Mouse (Mus musculus) midbrain, embryonic 16.5 days (tissue): ENCODE data around the gene Tpbpa. TPM values are rescaled to one million over a fixed set of nuclear protein-coding genes. Genes with fewer than 3 reads are reported as not detected.
"Not testable (repeated sequence)": the region's sequence is repeated elsewhere in the genome, so short reads cannot be mapped to it uniquely, and the experiment has no call there.

Experiments
- ATAC-seq: fragments of 200-750 bp; cut with Nextera tagmentation; 2 replicates; pipeline ENCODE4 v1.8.0; 2017; ENCODE audit warnings: moderate TSS enrichment
- H3K27ac ChIP-seq: fragments of 300-500 bp; sonication (generic); 2 replicates; pipeline ENCODE4 v1.5.1; 2014; ENCODE audit warnings: mild to moderate bottlenecking, low read length, mixed read lengths
- H3K27me3 ChIP-seq: fragments of 300-500 bp; sonication (generic); 2 replicates; pipeline ENCODE4 v1.6.1; 2014; ENCODE audit warnings: low read depth, low read length, mixed read lengths; ENCODE audit not compliant: control insufficient read depth, insufficient read depth
- H3K36me3 ChIP-seq: fragments of 300-500 bp; sonication (generic); 2 replicates; pipeline ENCODE4 v1.6.1; 2014; ENCODE audit warnings: mild to moderate bottlenecking, low read length, moderate library complexity, mixed read lengths; ENCODE audit not compliant: control insufficient read depth, insufficient read depth
- H3K4me1 ChIP-seq: fragments of 300-500 bp; sonication (generic); 2 replicates; pipeline ENCODE4 v1.6.1; 2014; ENCODE audit warnings: mild to moderate bottlenecking, low read length, mixed read lengths; ENCODE audit not compliant: control insufficient read depth, insufficient read depth
- H3K4me2 ChIP-seq: fragments of 300-500 bp; sonication (generic); 2 replicates; pipeline ENCODE4 v1.6.1; 2014; ENCODE audit warnings: mild to moderate bottlenecking, low read length, mixed read lengths
- H3K4me3 ChIP-seq: fragments of 300-500 bp; sonication (generic); 2 replicates; pipeline ENCODE4 v1.5.1; 2014; ENCODE audit warnings: low read depth, mild to moderate bottlenecking, low read length, moderate library complexity, mixed read lengths
- H3K9ac ChIP-seq: fragments of 300-500 bp; sonication (generic); 2 replicates; pipeline ENCODE4 v1.6.1; 2014; ENCODE audit warnings: low read depth, low read length, mixed read lengths
- H3K9me3 ChIP-seq: fragments of 300-500 bp; sonication (generic); replicated peaks from 2 replicates; pipeline ENCODE4 v1.6.1; 2014; ENCODE audit warnings: mild to moderate bottlenecking, low read length, mixed read lengths; ENCODE audit not compliant: control insufficient read depth, poor library complexity, severe bottlenecking
- WGBS: fragments of 180-500 bp; shearing (Covaris S2); extraction: QIAGEN DNeasy Blood & Tissue Kit; methylation state at CpG from one replicate; pipeline ENCODE4 v1.1.7; 2014; 5-methylcytosine and 5-hydroxymethylcytosine counted together
- polyA plus RNA-seq: library from polyadenylated mRNA; unstranded; fragments of >200 nt; fragmentation: Nextera tagmentation; extraction: Ambion mirVana; gene quantifications from 2 replicates; pipeline ENCODE4 v1.2.1, GENCODE M21; 2015

Gene Tpbpa
- polyA plus RNA-seq, 1 experiment from 2014 or later = not detected

- 86% methylated on average over 7 of the region's 8 CpGs for WGBS
- H3K27ac ChIP-seq, H3K27me3 ChIP-seq, ATAC-seq, H3K9me3 ChIP-seq, H3K36me3 ChIP-seq, H3K9ac ChIP-seq, H3K4me1 ChIP-seq, H3K4me3 ChIP-seq, H3K4me2 ChIP-seq: not testable (repeated sequence)
Measured at GRCm38 (mm10) chr13:60896794-60897193, 45.0 kb downstream of the Tpbpa start, which contains the start of gene Gm49392. TSS of gene Gm49392 (minus strand) at chr13:60896894.

DNA sequence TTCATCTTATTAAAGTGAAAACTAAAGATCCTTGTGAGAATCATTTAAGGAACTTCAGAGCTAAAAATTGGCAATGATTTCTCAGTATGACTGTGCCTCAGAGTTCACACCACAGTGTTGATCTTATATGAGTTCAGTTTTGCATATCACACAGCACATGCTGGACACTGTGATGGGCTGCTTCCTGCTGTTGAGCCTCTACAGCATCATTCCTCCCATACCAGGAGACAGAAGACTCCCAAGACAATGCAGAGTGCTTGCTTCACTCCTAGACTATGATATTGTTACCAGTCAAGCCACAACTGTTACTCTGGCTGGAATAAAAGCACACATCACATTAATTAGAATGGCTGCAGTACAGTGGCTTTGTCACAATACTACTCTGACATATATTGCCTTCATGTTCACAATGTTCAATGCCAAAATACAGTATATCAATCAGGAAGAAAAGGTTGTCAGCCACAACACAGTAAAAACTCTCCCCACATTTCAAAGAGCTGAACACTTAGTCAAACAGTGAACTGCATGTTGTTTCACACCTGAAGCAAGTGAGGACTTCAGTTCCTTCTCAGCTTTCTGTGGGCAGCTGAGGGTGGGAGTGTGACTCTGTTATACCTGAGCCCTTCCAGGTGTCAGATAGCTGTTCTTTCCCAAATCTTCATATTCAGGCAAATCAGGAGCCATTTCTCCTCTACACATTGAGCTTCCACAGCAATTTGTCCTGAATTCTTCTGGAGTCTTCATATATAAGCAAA lies 46.2 kb downstream of the Tpbpa start:
- Histone ChIP-seq H3K4me1 (no peaks in the 10 kb centered on the region), H3K27ac (no peak overlapping the region), H3K27me3 (no peaks in the 10 kb centered on the region), H3K4me2 (no peak overlapping the region), H3K36me3 (no peaks in the 10 kb centered on the region), H3K4me3 (no peak overlapping the region), H3K9me3 (no peaks in the 10 kb centered on the region), H3K9ac (no peak overlapping the region)
- no peak for ATAC-seq

GRCm38 (mm10) chr13:60892301-60892700 lies 49.5 kb downstream of the Tpbpa start:
- no peak for ATAC-seq
- H3K4me2 ChIP-seq = no peak overlapping the region
- H3K9me3 ChIP-seq = no peaks in the 10 kb centered on the region
- no peaks in the 10 kb centered on the region for H3K36me3 ChIP-seq
- H3K27ac ChIP-seq = no peak overlapping the region
- no peaks in the 10 kb centered on the region for H3K4me1 ChIP-seq
- no peak overlapping the region for H3K4me3 ChIP-seq
- H3K9ac ChIP-seq = no peak overlapping the region
- WGBS = 84% methylated on average over 1 of the region's 1 CpGs
- H3K27me3 ChIP-seq = no peaks in the 10 kb centered on the region

Other genes starting within 250 kb of the Tpbpa start
- not detected in 2 replicates for gene BC051665, start 155.6 kb downstream of the Tpbpa start, polyA plus RNA-seq
- not detected in 2 replicates for gene Ctsll3, start 139.1 kb downstream of the Tpbpa start, polyA plus RNA-seq
- not detected in 2 replicates for gene 4930486L24Rik, start 77.5 kb downstream of the Tpbpa start, polyA plus RNA-seq
- gene Gm49392, start 45.1 kb downstream of the Tpbpa start, polyA plus RNA-seq = 0.14 TPM in 1 of 2 replicates, not detected in the other
- 1.6 and 2.2 TPM in 2 replicates for gene Ctla2b, start 44.5 kb downstream of the Tpbpa start, polyA plus RNA-seq
- gene Tpbpb, start 37.1 kb downstream of the Tpbpa start, polyA plus RNA-seq = not detected in 2 replicates
- not detected in 2 replicates for gene Gm49393, start 6.4 kb downstream of the Tpbpa start, polyA plus RNA-seq
- gene Gm49391, start 5.4 kb downstream of the Tpbpa start, polyA plus RNA-seq = 0.58 and 0.76 TPM in 2 replicates
- 16.5 and 18.9 TPM in 2 replicates for gene Ctla2a, start 5.4 kb downstream of the Tpbpa start, polyA plus RNA-seq
- gene Ctsj, start 64.0 kb upstream of the Tpbpa start, polyA plus RNA-seq = not detected in 2 replicates
- not detected in 2 replicates for gene Ctsq, start 98.6 kb upstream of the Tpbpa start, polyA plus RNA-seq
- gene Ctsr, start 222.3 kb upstream of the Tpbpa start, polyA plus RNA-seq = not detected in 2 replicates